Mouse (Mus musculus): ENCODE measurements around the gene Gm13283. TPM values are rescaled to one million over a fixed set of nuclear protein-coding genes. Genes with fewer than 3 reads are reported as not detected.
A peak's percentile ranks its signal among the peaks of the same experiment; 100 is the strongest.
"Not testable (repeated sequence)": the region's sequence is repeated elsewhere in the genome, so short reads cannot be mapped to it uniquely, and the experiment has no call there.

Gene Gm13283
- total and polyA plus RNA-seq, 2 experiments from 2014 or later: 0.46 TPM; not detected in 1

- H3K27ac ChIP-seq (ENCODE audit: low read depth): not testable (repeated sequence)
Measured at GRCm38 (mm10) chr4:88793936-88794675, 34.2 kb downstream of the Gm13283 start, which contains the start of gene Gm13275. Gene Gm13275 (plus strand): TSS chr4:88794487.

GRCm38 (mm10) chr4:88797097-88797496 lies 37.2 kb downstream of the Gm13283 start, which contains the start of gene Gm13279:
Gene Gm13279 (plus strand): TSS chr4:88797397.
- H3K4me2 ChIP-seq (ENCODE audit: low read depth, low read length); H3K9me3 ChIP-seq (replicated peaks; ENCODE audit: control insufficient read depth, low read length); H3K36me3 ChIP-seq (replicated peaks; ENCODE audit: control insufficient read depth, insufficient read depth, low read length); H3K27ac ChIP-seq (ENCODE audit: low read depth); DNase-seq (ENCODE audit: low spot score); H3K4me1 ChIP-seq (ENCODE audit: control insufficient read depth, insufficient read depth); H3K4me3 ChIP-seq (ENCODE audit: low read depth, low read length); H3K27me3 ChIP-seq (ENCODE audit: control insufficient read depth, insufficient read depth, low read length); H3K9ac ChIP-seq (replicated peaks; ENCODE audit: low read depth, low read length); ATAC-seq (ENCODE audit: insufficient read depth, low read depth): not testable (repeated sequence)
- no CpG with 5 or more reads among the region's 28 CpGs for WGBS

More at GRCm38 (mm10) chr4:88793936-88794675, 34.2 kb downstream of the Gm13283 start, which contains the start of gene Gm13275:
- not testable (repeated sequence) for H3K9ac ChIP-seq (replicated peaks; ENCODE audit: low read depth, low read length); H3K27me3 ChIP-seq (ENCODE audit: control insufficient read depth, insufficient read depth, low read length); H3K4me3 ChIP-seq (ENCODE audit: low read depth, low read length); H3K4me1 ChIP-seq (ENCODE audit: control insufficient read depth, insufficient read depth); H3K9me3 ChIP-seq (replicated peaks; ENCODE audit: control insufficient read depth, low read length); H3K36me3 ChIP-seq (replicated peaks; ENCODE audit: control insufficient read depth, insufficient read depth, low read length); ATAC-seq (ENCODE audit: insufficient read depth, low read depth); DNase-seq (ENCODE audit: low spot score); H3K4me2 ChIP-seq (ENCODE audit: low read depth, low read length)
- 0% methylated on average over 7 of the region's 52 CpGs for WGBS
- TF ChIP-seq CTCF (IDR thresholded peaks at IDR 0.05; ENCODE audit: low read depth): peak; percentile 34; the same call in 1 of the 2 replicates

- not testable (repeated sequence) for H3K4me1 ChIP-seq (ENCODE audit: control insufficient read depth, insufficient read depth); ATAC-seq (ENCODE audit: insufficient read depth, low read depth); H3K27me3 ChIP-seq (ENCODE audit: control insufficient read depth, insufficient read depth, low read length); H3K9me3 ChIP-seq (replicated peaks; ENCODE audit: control insufficient read depth, low read length); H3K36me3 ChIP-seq (replicated peaks; ENCODE audit: control insufficient read depth, insufficient read depth, low read length); DNase-seq (ENCODE audit: low spot score); H3K4me2 ChIP-seq (ENCODE audit: low read depth, low read length); H3K9ac ChIP-seq (replicated peaks; ENCODE audit: low read depth, low read length); H3K4me3 ChIP-seq (ENCODE audit: low read depth, low read length); H3K27ac ChIP-seq (ENCODE audit: low read depth)
- WGBS: 6% methylated on average over 2 of the region's 7 CpGs
Measured at GRCm38 (mm10) chr4:88799365-88799764, 39.4 kb downstream of the Gm13283 start, which contains the start of gene Gm13285. Gene Gm13285 (plus strand): TSS chr4:88799665.

- not testable (repeated sequence) for H3K9ac ChIP-seq (replicated peaks; ENCODE audit: low read depth, low read length); H3K4me1 ChIP-seq (ENCODE audit: control insufficient read depth, insufficient read depth); H3K27me3 ChIP-seq (ENCODE audit: control insufficient read depth, insufficient read depth, low read length); H3K4me2 ChIP-seq (ENCODE audit: low read depth, low read length); H3K27ac ChIP-seq (ENCODE audit: low read depth); DNase-seq (ENCODE audit: low spot score); H3K9me3 ChIP-seq (replicated peaks; ENCODE audit: control insufficient read depth, low read length); H3K36me3 ChIP-seq (replicated peaks; ENCODE audit: control insufficient read depth, insufficient read depth, low read length); H3K4me3 ChIP-seq (ENCODE audit: low read depth, low read length); ATAC-seq (ENCODE audit: insufficient read depth, low read depth)
- WGBS: no CpG with 5 or more reads among the region's 29 CpGs
Measured at GRCm38 (mm10) chr4:88802954-88803353, 43.0 kb downstream of the Gm13283 start, which contains the start of gene Gm13287. Gene Gm13287 (plus strand): TSS chr4:88803254.

GRCm38 (mm10) chr4:88805231-88805630 lies 45.3 kb downstream of the Gm13283 start, which contains the start of gene Gm13288:
Gene Gm13288 (plus strand): TSS chr4:88805531.
- H3K27ac ChIP-seq (ENCODE audit: low read depth); H3K36me3 ChIP-seq (replicated peaks; ENCODE audit: control insufficient read depth, insufficient read depth, low read length); H3K9me3 ChIP-seq (replicated peaks; ENCODE audit: control insufficient read depth, low read length); H3K4me2 ChIP-seq (ENCODE audit: low read depth, low read length); H3K4me1 ChIP-seq (ENCODE audit: control insufficient read depth, insufficient read depth); H3K9ac ChIP-seq (replicated peaks; ENCODE audit: low read depth, low read length); DNase-seq (ENCODE audit: low spot score); H3K27me3 ChIP-seq (ENCODE audit: control insufficient read depth, insufficient read depth, low read length); ATAC-seq (ENCODE audit: insufficient read depth, low read depth): not testable (repeated sequence)
- H3K4me3 ChIP-seq (ENCODE audit: low read depth, low read length): 0 out of 2 replicates have a peak within 1 kb of the TSS, but pooled peaks have one; percentile 24
- no CpG with 5 or more reads among the region's 8 CpGs for WGBS

- peak; percentile 32 for TF ChIP-seq CTCF (IDR thresholded peaks at IDR 0.05; ENCODE audit: low read depth)
- DNase-seq (ENCODE audit: low spot score); H3K9me3 ChIP-seq (replicated peaks; ENCODE audit: control insufficient read depth, low read length); H3K4me1 ChIP-seq (ENCODE audit: control insufficient read depth, insufficient read depth); H3K27me3 ChIP-seq (ENCODE audit: control insufficient read depth, insufficient read depth, low read length); H3K4me2 ChIP-seq (ENCODE audit: low read depth, low read length); H3K27ac ChIP-seq (ENCODE audit: low read depth); ATAC-seq (ENCODE audit: insufficient read depth, low read depth); H3K36me3 ChIP-seq (replicated peaks; ENCODE audit: control insufficient read depth, insufficient read depth, low read length); H3K9ac ChIP-seq (replicated peaks; ENCODE audit: low read depth, low read length): not testable (repeated sequence)
- 0 out of 2 replicates have a peak overlapping the region, but pooled peaks have one; percentile 24 for H3K4me3 ChIP-seq (ENCODE audit: low read depth, low read length)
- WGBS: 0% methylated on average over 4 of the region's 34 CpGs
Measured at GRCm38 (mm10) chr4:88805761-88806160, 45.8 kb downstream of the Gm13283 start.

Other genes with a start within 250 kb of the Gm13283 start
Only the 30 nearest of the 32 such genes appear.
- gene Ifna14, start 188.3 kb upstream of the Gm13283 start, total RNA-seq (2014; rRNA removed; ENCODE audit: low replicate concordance): not detected in 2 replicates
- gene Ifna14, start 188.3 kb upstream of the Gm13283 start, polyA plus RNA-seq (2015; fragmentation: Nextera tagmentation; extraction: Ambion mirVana): not detected in 2 replicates
- not detected in 2 replicates for gene Ifna9, start 167.7 kb upstream of the Gm13283 start, total RNA-seq (2014; rRNA removed; ENCODE audit: low replicate concordance)
- not detected in 2 replicates for gene Ifna9, start 167.7 kb upstream of the Gm13283 start, polyA plus RNA-seq (2015; fragmentation: Nextera tagmentation; extraction: Ambion mirVana)
- gene Ifna12, start 156.7 kb upstream of the Gm13283 start, total RNA-seq (2014; rRNA removed; ENCODE audit: low replicate concordance): not detected in 2 replicates
- not detected in 2 replicates for gene Ifna12, start 156.7 kb upstream of the Gm13283 start, polyA plus RNA-seq (2015; fragmentation: Nextera tagmentation; extraction: Ambion mirVana)
- not detected in 2 replicates for gene C87499, start 125.7 kb upstream of the Gm13283 start, total RNA-seq (2014; rRNA removed; ENCODE audit: low replicate concordance)
- not detected in 2 replicates for gene C87499, start 125.7 kb upstream of the Gm13283 start, polyA plus RNA-seq (2015; fragmentation: Nextera tagmentation; extraction: Ambion mirVana)
- gene Ifna13, start 115.7 kb upstream of the Gm13283 start, total RNA-seq (2014; rRNA removed; ENCODE audit: low replicate concordance): not detected in 2 replicates
- not detected in 2 replicates for gene Ifna13, start 115.7 kb upstream of the Gm13283 start, polyA plus RNA-seq (2015; fragmentation: Nextera tagmentation; extraction: Ambion mirVana)
- gene Ifna16, start 83.2 kb upstream of the Gm13283 start, total RNA-seq (2014; rRNA removed; ENCODE audit: low replicate concordance): not detected in 2 replicates
- not detected in 2 replicates for gene Ifna16, start 83.2 kb upstream of the Gm13283 start, polyA plus RNA-seq (2015; fragmentation: Nextera tagmentation; extraction: Ambion mirVana)
- not detected in 2 replicates for gene Ifna2, start 76.2 kb upstream of the Gm13283 start, total RNA-seq (2014; rRNA removed; ENCODE audit: low replicate concordance)
- gene Ifna2, start 76.2 kb upstream of the Gm13283 start, polyA plus RNA-seq (2015; fragmentation: Nextera tagmentation; extraction: Ambion mirVana): not detected in 2 replicates
- gene Ifnab, start 68.8 kb upstream of the Gm13283 start, total RNA-seq (2014; rRNA removed; ENCODE audit: low replicate concordance): not detected in 2 replicates
- gene Ifnab, start 68.8 kb upstream of the Gm13283 start, polyA plus RNA-seq (2015; fragmentation: Nextera tagmentation; extraction: Ambion mirVana): not detected in 2 replicates
- 0.69 and 0.81 TPM in 2 replicates for gene Gm26566, start 38.3 kb upstream of the Gm13283 start, total RNA-seq (2014; rRNA removed; ENCODE audit: low replicate concordance)
- 0.52 and 0.66 TPM in 2 replicates for gene Gm26566, start 38.3 kb upstream of the Gm13283 start, polyA plus RNA-seq (2015; fragmentation: Nextera tagmentation; extraction: Ambion mirVana)
- gene Klhl9, start 37.7 kb upstream of the Gm13283 start, total RNA-seq (2014; rRNA removed; ENCODE audit: low replicate concordance): 115 and 134 TPM in 2 replicates
- 65.9 and 66.7 TPM in 2 replicates for gene Klhl9, start 37.7 kb upstream of the Gm13283 start, polyA plus RNA-seq (2015; fragmentation: Nextera tagmentation; extraction: Ambion mirVana)
- not detected in 2 replicates for gene Gm13271, start 5.3 kb upstream of the Gm13283 start, total RNA-seq (2014; rRNA removed; ENCODE audit: low replicate concordance)
- gene Gm13271, start 5.3 kb upstream of the Gm13283 start, polyA plus RNA-seq (2015; fragmentation: Nextera tagmentation; extraction: Ambion mirVana): not detected in 2 replicates
- not detected in 2 replicates for gene Gm13290, start 13.7 kb downstream of the Gm13283 start, total RNA-seq (2014; rRNA removed; ENCODE audit: low replicate concordance)
- 0.20 TPM in 1 of 2 replicates, not detected in the other for gene Gm13290, start 13.7 kb downstream of the Gm13283 start, polyA plus RNA-seq (2015; fragmentation: Nextera tagmentation; extraction: Ambion mirVana)
- gene Gm13289, start 16.8 kb downstream of the Gm13283 start, total RNA-seq (2014; rRNA removed; ENCODE audit: low replicate concordance): not detected in 2 replicates
- not detected in 2 replicates for gene Gm13289, start 16.8 kb downstream of the Gm13283 start, polyA plus RNA-seq (2015; fragmentation: Nextera tagmentation; extraction: Ambion mirVana)
- gene Gm13272, start 19.7 kb downstream of the Gm13283 start, total RNA-seq (2014; rRNA removed; ENCODE audit: low replicate concordance): not detected in 2 replicates
- gene Gm13272, start 19.7 kb downstream of the Gm13283 start, polyA plus RNA-seq (2015; fragmentation: Nextera tagmentation; extraction: Ambion mirVana): not detected in 2 replicates
- gene Ifnz, start 22.0 kb downstream of the Gm13283 start, total RNA-seq (2014; rRNA removed; ENCODE audit: low replicate concordance): not detected in 2 replicates
- 0.22 and 0.41 TPM in 2 replicates for gene Ifnz, start 22.0 kb downstream of the Gm13283 start, polyA plus RNA-seq (2015; fragmentation: Nextera tagmentation; extraction: Ambion mirVana)
- gene Gm13276, start 25.6 kb downstream of the Gm13283 start, total RNA-seq (2014; rRNA removed; ENCODE audit: low replicate concordance): not detected in 2 replicates
- gene Gm13276, start 25.6 kb downstream of the Gm13283 start, polyA plus RNA-seq (2015; fragmentation: Nextera tagmentation; extraction: Ambion mirVana): not detected in 2 replicates
- not detected in 2 replicates for gene Gm13277, start 28.5 kb downstream of the Gm13283 start, total RNA-seq (2014; rRNA removed; ENCODE audit: low replicate concordance)
- gene Gm13277, start 28.5 kb downstream of the Gm13283 start, polyA plus RNA-seq (2015; fragmentation: Nextera tagmentation; extraction: Ambion mirVana): not detected in 2 replicates
- gene Gm13278, start 31.4 kb downstream of the Gm13283 start, total RNA-seq (2014; rRNA removed; ENCODE audit: low replicate concordance): not detected in 2 replicates
- not detected in 2 replicates for gene Gm13278, start 31.4 kb downstream of the Gm13283 start, polyA plus RNA-seq (2015; fragmentation: Nextera tagmentation; extraction: Ambion mirVana)
- gene Gm13275, start 34.4 kb downstream of the Gm13283 start, total RNA-seq (2014; rRNA removed; ENCODE audit: low replicate concordance): not detected in 2 replicates
- gene Gm13275, start 34.4 kb downstream of the Gm13283 start, polyA plus RNA-seq (2015; fragmentation: Nextera tagmentation; extraction: Ambion mirVana): not detected in 2 replicates
- not detected in 2 replicates for gene Gm13279, start 37.3 kb downstream of the Gm13283 start, total RNA-seq (2014; rRNA removed; ENCODE audit: low replicate concordance)
- not detected in 2 replicates for gene Gm13279, start 37.3 kb downstream of the Gm13283 start, polyA plus RNA-seq (2015; fragmentation: Nextera tagmentation; extraction: Ambion mirVana)
- 0.50 and 0.66 TPM in 2 replicates for gene Gm13285, start 39.5 kb downstream of the Gm13283 start, total RNA-seq (2014; rRNA removed; ENCODE audit: low replicate concordance)
- 0.78 and 0.85 TPM in 2 replicates for gene Gm13285, start 39.5 kb downstream of the Gm13283 start, polyA plus RNA-seq (2015; fragmentation: Nextera tagmentation; extraction: Ambion mirVana)
- gene Gm13287, start 43.1 kb downstream of the Gm13283 start, total RNA-seq (2014; rRNA removed; ENCODE audit: low replicate concordance): not detected in 2 replicates
- not detected in 2 replicates for gene Gm13287, start 43.1 kb downstream of the Gm13283 start, polyA plus RNA-seq (2015; fragmentation: Nextera tagmentation; extraction: Ambion mirVana)
- not detected in 2 replicates for gene Gm13288, start 45.4 kb downstream of the Gm13283 start, total RNA-seq (2014; rRNA removed; ENCODE audit: low replicate concordance)
- gene Gm13288, start 45.4 kb downstream of the Gm13283 start, polyA plus RNA-seq (2015; fragmentation: Nextera tagmentation; extraction: Ambion mirVana): not detected in 2 replicates
- not detected in 2 replicates for gene Ifna7, start 56.1 kb downstream of the Gm13283 start, total RNA-seq (2014; rRNA removed; ENCODE audit: low replicate concordance)
- not detected in 2 replicates for gene Ifna7, start 56.1 kb downstream of the Gm13283 start, polyA plus RNA-seq (2015; fragmentation: Nextera tagmentation; extraction: Ambion mirVana)
- not detected in 2 replicates for gene Ifna11, start 59.8 kb downstream of the Gm13283 start, total RNA-seq (2014; rRNA removed; ENCODE audit: low replicate concordance)
- not detected in 2 replicates for gene Ifna11, start 59.8 kb downstream of the Gm13283 start, polyA plus RNA-seq (2015; fragmentation: Nextera tagmentation; extraction: Ambion mirVana)
- not detected in 2 replicates for gene Ifna6, start 67.3 kb downstream of the Gm13283 start, total RNA-seq (2014; rRNA removed; ENCODE audit: low replicate concordance)
- gene Ifna6, start 67.3 kb downstream of the Gm13283 start, polyA plus RNA-seq (2015; fragmentation: Nextera tagmentation; extraction: Ambion mirVana): not detected in 2 replicates
- not detected in 2 replicates for gene Ifna5, start 75.4 kb downstream of the Gm13283 start, total RNA-seq (2014; rRNA removed; ENCODE audit: low replicate concordance)
- gene Ifna5, start 75.4 kb downstream of the Gm13283 start, polyA plus RNA-seq (2015; fragmentation: Nextera tagmentation; extraction: Ambion mirVana): not detected in 2 replicates
- gene Ifna4, start 81.7 kb downstream of the Gm13283 start, total RNA-seq (2014; rRNA removed; ENCODE audit: low replicate concordance): not detected in 2 replicates
- gene Ifna4, start 81.7 kb downstream of the Gm13283 start, polyA plus RNA-seq (2015; fragmentation: Nextera tagmentation; extraction: Ambion mirVana): not detected in 2 replicates
- not detected in 2 replicates for gene Ifna1, start 90.0 kb downstream of the Gm13283 start, total RNA-seq (2014; rRNA removed; ENCODE audit: low replicate concordance)
- gene Ifna1, start 90.0 kb downstream of the Gm13283 start, polyA plus RNA-seq (2015; fragmentation: Nextera tagmentation; extraction: Ambion mirVana): not detected in 2 replicates
- not detected in 2 replicates for gene Ifne, start 120.1 kb downstream of the Gm13283 start, total RNA-seq (2014; rRNA removed; ENCODE audit: low replicate concordance)
- gene Ifne, start 120.1 kb downstream of the Gm13283 start, polyA plus RNA-seq (2015; fragmentation: Nextera tagmentation; extraction: Ambion mirVana): not detected in 2 replicates